Mouse (Mus musculus) CH12.LX (cell line): ENCODE measurements around the gene Hoxc5. TPM values are rescaled to one million over a fixed set of nuclear protein-coding genes. Genes with fewer than 3 reads are reported as not detected.

ENCODE experiments used
- DNase-seq: peaks from one replicate; pipeline ENCODE4 v3.0.0-alpha.2; 2013; ENCODE audit errors: extremely low read depth
- H3K27ac ChIP-seq: 2 replicates; pipeline ENCODE4 v1.5.1; 2012; ENCODE audit warnings: low read depth, mild to moderate bottlenecking, control low read depth, moderate library complexity; ENCODE audit not compliant: insufficient read depth
- H3K27me3 ChIP-seq: replicated peaks from 2 replicates; pipeline ENCODE3; 2012; ENCODE audit warnings: inconsistent platforms
- H3K36me3 ChIP-seq, 2 experiments: replicated peaks in 1 of 2; 2 replicates each; pipeline versions ENCODE3 to v1.6.1; 2012; ENCODE audit warnings: inconsistent platforms in 1 of 2, low read length in 1 of 2, mild to moderate bottlenecking in 1 of 2, mixed read lengths in 1 of 2, moderate library complexity in 1 of 2; ENCODE audit not compliant: control insufficient read depth in 1 of 2, insufficient read depth in 1 of 2
- H3K4me1 ChIP-seq, 2 experiments: 2 replicates each; pipeline ENCODE4 v1.6.1; 2012; ENCODE audit warnings: inconsistent platforms in 1 of 2, moderate library complexity in 1 of 2; ENCODE audit not compliant: insufficient read depth in 2 of 2, control insufficient read depth in 1 of 2
- H3K4me2 ChIP-seq: 2 replicates; pipeline ENCODE4 v1.6.1; 2012; ENCODE audit warnings: low read depth, mild to moderate bottlenecking, control low read depth; ENCODE audit not compliant: poor library complexity, insufficient read depth, severe bottlenecking
- H3K4me3 ChIP-seq, 3 experiments: fragments of 150-350 bp in 1 of 3; sonication (generic) in 1 of 3; replicated peaks in 1 of 3; 2 replicates each; pipeline versions ENCODE3 to v1.5.1; 2011 to 2012; ENCODE audit warnings: low read depth in 2 of 3, low read length in 2 of 3, mild to moderate bottlenecking in 2 of 3, moderate library complexity in 2 of 3, control low read depth in 1 of 3, improper control_type of control experiment in 1 of 3, inconsistent platforms in 1 of 3, mixed read lengths in 1 of 3; ENCODE audit not compliant: poor library complexity in 1 of 3
- H3K79me2 ChIP-seq: replicated peaks from 2 replicates; pipeline ENCODE4 v1.6.1; 2012; ENCODE audit warnings: mild to moderate bottlenecking, moderate library complexity; ENCODE audit not compliant: control insufficient read depth, poor library complexity, insufficient read depth, severe bottlenecking; ENCODE audit errors: extremely low read depth
- H3K9ac ChIP-seq: 2 replicates; pipeline ENCODE4 v1.6.1; 2012; ENCODE audit warnings: low read depth, mild to moderate bottlenecking, control low read depth, moderate library complexity; ENCODE audit not compliant: insufficient read depth
- H3K9me3 ChIP-seq: replicated peaks from 2 replicates; pipeline ENCODE3; 2012; ENCODE audit warnings: low read length, inconsistent platforms, mixed read lengths
- BHLHE40 ChIP-seq: IDR thresholded peaks from 2 replicates; pipeline ENCODE4 v1.6.1; 2011; ENCODE audit warnings: mild to moderate bottlenecking, low read depth, low read length, improper control_type of control experiment
- CHD1 ChIP-seq: IDR thresholded peaks from 2 replicates; pipeline ENCODE4 v1.6.1; 2012; ENCODE audit warnings: low read depth, low read length, improper control_type of control experiment, inconsistent platforms
- CHD2 ChIP-seq: IDR thresholded peaks from 2 replicates; pipeline ENCODE4 v1.6.1; 2011; ENCODE audit warnings: low read length, improper control_type of control experiment
- EP300 ChIP-seq: IDR thresholded peaks from 2 replicates; pipeline ENCODE4 v1.6.1; 2011; ENCODE audit warnings: low read length, improper control_type of control experiment
- HCFC1 ChIP-seq: IDR thresholded peaks from 2 replicates; pipeline ENCODE4 v1.6.1; 2012; ENCODE audit warnings: low read depth, mild to moderate bottlenecking, inconsistent platforms, low read length, improper control_type of control experiment
- IRF4 ChIP-seq: IDR thresholded peaks from 2 replicates; pipeline ENCODE4 v1.6.1; 2014; ENCODE audit warnings: low read depth, mild to moderate bottlenecking, inconsistent platforms, low read length, improper control_type of control experiment
- KAT2A ChIP-seq: IDR thresholded peaks from 2 replicates; pipeline ENCODE4 v1.6.1; 2012; ENCODE audit warnings: low read length, improper control_type of control experiment, inconsistent platforms; ENCODE audit not compliant: insufficient replicate concordance
- MAFK ChIP-seq: IDR thresholded peaks from 2 replicates; pipeline ENCODE4 v1.6.1; 2011; ENCODE audit warnings: low read length, improper control_type of control experiment; ENCODE audit not compliant: insufficient replicate concordance
- MAX ChIP-seq: IDR thresholded peaks from 2 replicates; pipeline ENCODE4 v1.6.1; 2011; ENCODE audit warnings: low read length, improper control_type of control experiment
- MXI1 ChIP-seq: IDR thresholded peaks from 2 replicates; pipeline ENCODE4 v1.6.1; 2011; ENCODE audit warnings: mild to moderate bottlenecking, low read depth, low read length, improper control_type of control experiment
- MYC ChIP-seq: IDR thresholded peaks from 2 replicates; pipeline ENCODE4 v1.6.1; 2011; ENCODE audit warnings: low read depth, mild to moderate bottlenecking, improper control_type of control experiment, low read length
- POLR2A ChIP-seq: IDR thresholded peaks from 2 replicates; pipeline ENCODE4 v1.6.1; 2011; ENCODE audit warnings: low read depth, mild to moderate bottlenecking, improper control_type of control experiment, low read length
- SIN3A ChIP-seq: IDR thresholded peaks from 2 replicates; pipeline ENCODE4 v1.6.1; 2012; ENCODE audit warnings: low read length, improper control_type of control experiment, inconsistent platforms
- SMC3 ChIP-seq: IDR thresholded peaks from 2 replicates; pipeline ENCODE4 v1.6.1; 2011; ENCODE audit warnings: low read depth, low read length, improper control_type of control experiment
- TBP ChIP-seq: conservative IDR thresholded peaks from 2 replicates; pipeline ENCODE4 v1.6.1; 2011; ENCODE audit warnings: low read depth, low read length, improper control_type of control experiment
- TCF12 ChIP-seq: IDR thresholded peaks from 2 replicates; pipeline ENCODE4 v1.6.1; 2014; ENCODE audit warnings: low read depth, mild to moderate bottlenecking, inconsistent platforms, low read length, improper control_type of control experiment
- UBTF ChIP-seq: IDR thresholded peaks from 2 replicates; pipeline ENCODE4 v1.6.1; 2012; ENCODE audit warnings: low read depth, mild to moderate bottlenecking, inconsistent platforms, low read length, improper control_type of control experiment, moderate library complexity
- USF1 ChIP-seq: IDR thresholded peaks from 2 replicates; pipeline ENCODE4 v1.6.1; 2014; ENCODE audit warnings: low read depth, mild to moderate bottlenecking, inconsistent platforms, low read length, improper control_type of control experiment
- ZMIZ1 ChIP-seq: IDR thresholded peaks from 2 replicates; pipeline ENCODE4 v1.6.1; 2012; ENCODE audit warnings: low read depth, mild to moderate bottlenecking, inconsistent platforms, low read length, improper control_type of control experiment
- dilution Hi-C: fragments of 300-500 bp; cut with MboI; formaldehyde crosslinking; loops from 2 replicates; pipeline ENCODE4 v1.14.3; 2020; ENCODE audit warnings: low sequenced_read_pairs; ENCODE audit not compliant: extremely low pct_unique_long_range_greater_than_20kb, extremely low pct_ligation_motif_present
- in situ Hi-C: fragments of 300-500 bp; cut with MboI; formaldehyde crosslinking; loops from 3 replicates; pipeline ENCODE4 v1.14.3; 2019; ENCODE audit warnings: low sequenced_read_pairs, low pct_ligation_motif_present, low pct_unique_long_range_greater_than_20kb, mixed read lengths
- polyA plus RNA-seq: library from polyadenylated mRNA; unstranded; fragments of >175 nt; gene quantifications from 2 replicates; pipeline ENCODE4 v1.2.1, GENCODE M21; 2012; ENCODE audit warnings: low read depth; ENCODE audit not compliant: insufficient read length
- total RNA-seq, 2 experiments: library from RNA; depleted of rRNA; stranded (reverse); fragments of 300-350 nt in 1 of 2; fragments of >200 nt in 1 of 2; gene quantifications; 2 replicates each; pipeline ENCODE4 v1.2.3; 2012 to 2014

The Hoxc5 gene
- total and polyA plus RNA-seq, 3 experiments = 0.15 to 0.16 TPM; not detected in 1

GRCm38 (mm10) chr15:103034807-103035547 is 67.7 kb downstream of the Hoxc5 start:
- dilution Hi-C loops (no loop called here), in situ Hi-C loops (no loop called here)
- Histone ChIP-seq H3K4me1 (peaks cover 0 to 63% of the 10 kb centered on the region in 2 experiments; a peak in 2 of 4 replicates), H3K79me2 (peaks cover 5% of the 10 kb centered on the region), H3K4me3 (peak overlapping the region; percentile 81 to 100 (median 85)), H3K9me3 (no peaks in the 10 kb centered on the region), H3K4me2 (peak overlapping the region; percentile 86)
- peak; percentile 14 for DNase-seq
- no peak for TF ChIP-seq USF1
- peak; percentile 69 for TF ChIP-seq MYC
- no peak for TF ChIP-seq TBP
- peak; percentile 58; the same call in 1 of the 2 replicates for TF ChIP-seq MXI1
- no peak for TF ChIP-seq UBTF
- TF ChIP-seq MAX = peak; percentile 17; the same call in 1 of the 2 replicates
- TF ChIP-seq HCFC1 = no peak
- peak; percentile 15; the same call in 1 of the 2 replicates for TF ChIP-seq SIN3A
- no peak for TF ChIP-seq EP300
- TF ChIP-seq, all 38 proteins: peak for 4
- Histone ChIP-seq H3K27ac (peak overlapping the region; percentile 25), H3K9ac (peak overlapping the region; percentile 90), H3K36me3 (peaks cover 0 to 19% of the 10 kb centered on the region in 2 experiments), H3K27me3 (no peaks in the 10 kb centered on the region)

- dilution Hi-C loops = no loop called here
- H3K4me1 ChIP-seq = peaks cover 0 to 64% of the 10 kb centered on the region in 2 experiments; a peak in 2 of 4 replicates
- H3K4me2 ChIP-seq = peak overlapping the region; percentile 86; the same call in 1 of the 2 replicates
- H3K9ac ChIP-seq = peak overlapping the region; percentile 90
- H3K79me2 ChIP-seq = peaks cover 5% of the 10 kb centered on the region
- H3K27me3 ChIP-seq = no peaks in the 10 kb centered on the region
- peaks cover 0 to 23% of the 10 kb centered on the region in 2 experiments for H3K36me3 ChIP-seq
- H3K4me3 ChIP-seq = peak overlapping the region; percentile 81 to 100 (median 85)
- no peak for TF ChIP-seq MXI1
- no peak for TF ChIP-seq KAT2A
- TF ChIP-seq POLR2A = 0 out of 2 replicates have a peak, but pooled peaks have one; percentile 14
- no peak for TF ChIP-seq MAFK
- TF ChIP-seq TBP = no peak
- no peak for TF ChIP-seq ZMIZ1
- TF ChIP-seq MAX = no peak
- TF ChIP-seq CHD1 = peak; percentile 82; the same call in 1 of the 2 replicates
- TF ChIP-seq SMC3 = no peak
- peak; percentile 70 for TF ChIP-seq CHD2
- no peak for TF ChIP-seq BHLHE40
- TF ChIP-seq IRF4 = no peak
- TF ChIP-seq UBTF = 0 out of 2 replicates have a peak, but pooled peaks have one; percentile 75
- 0 out of 2 replicates have a peak, but pooled peaks have one; percentile 14 for TF ChIP-seq TCF12
- TF ChIP-seq, all 38 proteins: peak for 5
- in situ Hi-C loops = no loop called here
- DNase-seq = peak; percentile 24
- no peak overlapping the region for H3K27ac ChIP-seq
- H3K9me3 ChIP-seq = no peaks in the 10 kb centered on the region
These were observed 68.3 kb downstream of the Hoxc5 start for GRCm38 (mm10) chr15:103035548-103035881.
